ENCODE assay signal across 9 mouse cellular contexts in genomic region chr12:86023081-86023871, GRCm38 (mm10). TPM values are rescaled to one million over a fixed set of nuclear protein-coding genes. Genes with fewer than 3 reads are reported as not detected.
DNase-seq lines count a peak whose midpoint lies in the region; ATAC-seq and TF ChIP-seq lines count a peak whose summit lies in the region.
"Had no signal": no experiment of that assay in that cellular context is flagged by ENCODE, and none has a peak within 500 bp of the region (broad histone marks: within the 10 kb centered on the region; RNA-seq: fewer than 3 reads in every experiment).

No protein-coding gene starts in this region.

- H3K4me3 ChIP-seq in midbrain, postnatal 0 days (ENCODE audit: low read depth, low read length), result no peak overlapping the region
- H3K4me3 ChIP-seq in midbrain, embryonic 11.5 days (ENCODE audit: low read depth, low read length), result no peak overlapping the region
- H3K4me3 ChIP-seq in kidney, postnatal 0 days (replicated peaks; ENCODE audit: low read depth, low read length), result no peak overlapping the region
- no peak overlapping the region for H3K4me3 ChIP-seq in myocyte

- no peak overlapping the region for H3K9ac ChIP-seq in midbrain, postnatal 0 days (replicated peaks; ENCODE audit: low read length, poor library complexity, severe bottlenecking)
- no peak overlapping the region for H3K9ac ChIP-seq in midbrain, embryonic 11.5 days (ENCODE audit: low read length)
- no peak overlapping the region for H3K9ac ChIP-seq in kidney, postnatal 0 days (ENCODE audit: low read depth, low read length)

- H3K4me1 ChIP-seq in midbrain, postnatal 0 days (ENCODE audit: insufficient read depth, low read length), result no peaks in the 10 kb centered on the region
- H3K4me1 ChIP-seq in midbrain, embryonic 11.5 days (ENCODE audit: control insufficient read depth, insufficient read depth, low read length), result no peaks in the 10 kb centered on the region
- H3K4me1 ChIP-seq in kidney, postnatal 0 days (replicated peaks; ENCODE audit: insufficient read depth, low read length), result no peaks in the 10 kb centered on the region; the same call in 1 of the 2 replicates

- WGBS in midbrain, postnatal 0 days, result 84% methylated on average over 4 of the region's 4 CpGs
- 87% methylated on average over 4 of the region's 4 CpGs for WGBS in midbrain, embryonic 11.5 days
- WGBS in kidney, postnatal 0 days, result 73% methylated on average over 4 of the region's 4 CpGs

- DNase-seq in cerebellum, adult 9-10 months, result peak; percentile 14
- DNase-seq in cerebellum, adult 8-10 months, result no peak
- peak; percentile 34 for DNase-seq in midbrain, postnatal 0 days (ENCODE audit: low spot score)
- DNase-seq in midbrain, embryonic 11.5 days (ENCODE audit: low spot score, missing footprints), result no peak
- peak; percentile 61 for DNase-seq in kidney, postnatal 0 days (ENCODE audit: low spot score)
- no peak for DNase-seq in left cerebral cortex, postnatal 36 days (ENCODE audit: low spot score in 2 of 2)
- DNase-seq in frontal cortex, postnatal 14 days (ENCODE audit: low spot score in 2 of 2), result no peak

- no peak for TF ChIP-seq CTCF in midbrain, postnatal 0 days (IDR thresholded peaks at IDR 0.05)
- no peak for TF ChIP-seq CTCF in kidney, postnatal 0 days (IDR thresholded peaks at IDR 0.05; ENCODE audit: low read depth)

- no peaks in the 10 kb centered on the region for H3K27me3 ChIP-seq in midbrain, postnatal 0 days (ENCODE audit: insufficient read depth, low read length)
- no peaks in the 10 kb centered on the region for H3K27me3 ChIP-seq in midbrain, embryonic 11.5 days (ENCODE audit: control insufficient read depth, insufficient read depth, low read length)
- no peaks in the 10 kb centered on the region for H3K27me3 ChIP-seq in kidney, postnatal 0 days (ENCODE audit: insufficient read depth, low read length)
- no peaks in the 10 kb centered on the region for H3K27me3 ChIP-seq in myocyte (ENCODE audit: control insufficient read depth, insufficient read depth, insufficient read length)

- intact Hi-C loops in left cerebral cortex, postnatal 36 days (cut with DNase I), result no loop called here

- H3K27ac ChIP-seq in midbrain, postnatal 0 days (ENCODE audit: low read depth, low read length), result no peak overlapping the region
- no peak overlapping the region for H3K27ac ChIP-seq in midbrain, embryonic 11.5 days (ENCODE audit: low read depth, low read length)
- H3K27ac ChIP-seq in kidney, postnatal 0 days, result no peak overlapping the region
- H3K27ac ChIP-seq: macrophage had no signal

- H3K36me3 ChIP-seq in midbrain, postnatal 0 days (ENCODE audit: insufficient read depth, low read length), result no peaks in the 10 kb centered on the region
- no peaks in the 10 kb centered on the region for H3K36me3 ChIP-seq in midbrain, embryonic 11.5 days (ENCODE audit: control insufficient read depth, insufficient read depth, low read length)
- H3K36me3 ChIP-seq in kidney, postnatal 0 days (ENCODE audit: insufficient read depth, low read length), result peaks cover 3% of the 10 kb centered on the region; the same call in 1 of the 2 replicates
- peaks cover 4% of the 10 kb centered on the region for H3K36me3 ChIP-seq in myocyte (ENCODE audit: control insufficient read depth, insufficient read depth)

- H3K79me2 ChIP-seq in myocyte (ENCODE audit: control insufficient read depth, insufficient read depth), result no peaks in the 10 kb centered on the region

- no peak for TF ChIP-seq POLR2A in myocyte (IDR thresholded peaks at IDR 0.05; ENCODE audit: insufficient read length, low read depth)

- no peak overlapping the region for H3ac ChIP-seq in myocyte (ENCODE audit: control insufficient read depth, insufficient read length)

- no peak overlapping the region for H3K4me2 ChIP-seq in midbrain, postnatal 0 days (ENCODE audit: low read depth, low read length, poor library complexity, severe bottlenecking)
- H3K4me2 ChIP-seq in midbrain, embryonic 11.5 days, result no peak overlapping the region
- H3K4me2 ChIP-seq in kidney, postnatal 0 days (ENCODE audit: low read length), result no peak overlapping the region
- H3K4me2 ChIP-seq in myocyte (ENCODE audit: low read depth), result peak overlapping the region; percentile 18

- H3K9me3 ChIP-seq in midbrain, postnatal 0 days (ENCODE audit: low read length), result no peaks in the 10 kb centered on the region
- H3K9me3 ChIP-seq in midbrain, embryonic 11.5 days (ENCODE audit: control insufficient read depth, low read length), result no peaks in the 10 kb centered on the region
- no peaks in the 10 kb centered on the region for H3K9me3 ChIP-seq in kidney, postnatal 0 days (replicated peaks; ENCODE audit: low read length)

- no peak for ATAC-seq in midbrain, postnatal 0 days (ENCODE audit: low FRiP score)
- no peak for ATAC-seq in midbrain, embryonic 11.5 days (ENCODE audit: low FRiP score)
- ATAC-seq in kidney, postnatal 0 days (replicated peaks; ENCODE audit: low FRiP score, low read depth), result no peak

TF ChIP-seq in myocyte, 11 proteins besides CTCF, POLR2A, EP300 and RAD21:
- no peak for TF ChIP-seq SRF (IDR thresholded peaks at IDR 0.05; ENCODE audit: control insufficient read depth, insufficient read length, low read depth)
- no peak for TF ChIP-seq REST (IDR thresholded peaks at IDR 0.05; ENCODE audit: insufficient read depth, insufficient read length)
- TF ChIP-seq MYOG (IDR thresholded peaks at IDR 0.05; ENCODE audit: control insufficient read depth in 1 of 3, insufficient read depth in 1 of 3, insufficient read length in 2 of 3, low read depth in 2 of 3), result no peak
- no peak for TF ChIP-seq USF1 (IDR thresholded peaks at IDR 0.05; ENCODE audit: low read depth)
- TF ChIP-seq MAX (IDR thresholded peaks at IDR 0.05; ENCODE audit: low read depth), result no peak
- no peak for TF ChIP-seq CEBPB (IDR thresholded peaks at IDR 0.05; ENCODE audit: insufficient read depth, poor library complexity, severe bottlenecking)
- no peak for TF ChIP-seq POLR2AphosphoS2 (IDR thresholded peaks at IDR 0.05; ENCODE audit: insufficient read length, low read depth)

RNA-seq across cellular contexts. Expression of gene Tgfb3, which starts 55.6 kb away (rescaled TPM):
- total RNA-seq in midbrain, postnatal 0 days (2014; rRNA removed), result 3.3 and 3.6 TPM in 2 replicates
- 3.7 and 4.4 TPM in 2 replicates for polyA plus RNA-seq in midbrain, postnatal 0 days (2015; fragmentation: Nextera tagmentation; extraction: Ambion mirVana)
- polyA plus RNA-seq in midbrain, embryonic 11.5 days (2014; fragmentation: Nextera tagmentation; extraction: Ambion mirVana), result 3.5 and 4.6 TPM in 2 replicates
- 16.6 and 19.3 TPM in 2 replicates for polyA plus RNA-seq in kidney, postnatal 0 days (2015; fragmentation: Nextera tagmentation; extraction: Ambion mirVana)
- 79.2 TPM for polyA plus RNA-seq in myocyte (2012; fragmentation: generic; extraction: Trizol)
- 10 to 100 TPM; 12.7 to 13.9 TPM for total RNA-seq in left cerebral cortex, postnatal 36 days (2021)

RNA-seq across cellular contexts. Expression of gene Ift43, which starts 59.1 kb away (rescaled TPM):
- total RNA-seq in midbrain, postnatal 0 days (2014; rRNA removed), result 11.9 and 13.7 TPM in 2 replicates
- 29.7 and 30.0 TPM in 2 replicates for polyA plus RNA-seq in midbrain, postnatal 0 days (2015; fragmentation: Nextera tagmentation; extraction: Ambion mirVana)
- 89.8 and 95.4 TPM in 2 replicates for polyA plus RNA-seq in midbrain, embryonic 11.5 days (2014; fragmentation: Nextera tagmentation; extraction: Ambion mirVana)
- polyA plus RNA-seq in kidney, postnatal 0 days (2015; fragmentation: Nextera tagmentation; extraction: Ambion mirVana), result 87.0 and 87.3 TPM in 2 replicates
- polyA plus RNA-seq in myocyte (2012; fragmentation: generic; extraction: Trizol), result 93.4 TPM
- total RNA-seq in left cerebral cortex, postnatal 36 days (2021), result 10 to 100 TPM; 14.4 to 15.8 TPM

Comparison
In these comparisons a context has a peak if more than half of its experiments do, and no peak if none do; other contexts are left out.
1. DNase-seq: peak in cerebellum, adult 9-10 months (single experiment), midbrain, postnatal 0 days (single experiment) and kidney, postnatal 0 days (single experiment); none in cerebellum, adult 8-10 months (single experiment), midbrain, embryonic 11.5 days (single experiment), left cerebral cortex, postnatal 36 days (0 of 2) and frontal cortex, postnatal 14 days (0 of 2).